Mouse (Mus musculus) bone marrow, adult 2 months (tissue): ENCODE measurements around the gene Susd4. TPM values are rescaled to one million over a fixed set of nuclear protein-coding genes. Genes with fewer than 3 reads are reported as not detected.
A peak's percentile ranks its signal among the peaks of the same experiment; 100 is the strongest.

Experiments used
- H3K27ac ChIP-seq: fragments of 200-500 bp; 2 replicates; pipeline ENCODE4 v1.5.1; 2012; ENCODE audit warnings: low read depth, mild to moderate bottlenecking, control low read depth, inconsistent platforms, low read length; ENCODE audit not compliant: control insufficient read depth, poor library complexity, insufficient read depth
- H3K4me1 ChIP-seq: fragments of 200-500 bp; 2 replicates; pipeline ENCODE4 v1.6.1; 2011; ENCODE audit warnings: low read length; ENCODE audit not compliant: control insufficient read depth, insufficient read depth
- H3K4me3 ChIP-seq: fragments of 200-500 bp; replicated peaks from 2 replicates; pipeline ENCODE3; 2011; ENCODE audit warnings: mild to moderate bottlenecking, low read depth, low read length, control low read depth; ENCODE audit not compliant: control insufficient read depth
- CTCF ChIP-seq: fragments of 200-500 bp; IDR thresholded peaks from 2 replicates; pipeline ENCODE4 v1.5.1; 2011; ENCODE audit warnings: low read length, control low read depth; ENCODE audit not compliant: control insufficient read depth, insufficient read depth
- POLR2A ChIP-seq: fragments of 200-500 bp; IDR thresholded peaks from 2 replicates; pipeline ENCODE4 v1.6.1; 2011; ENCODE audit warnings: low read depth, mild to moderate bottlenecking, control low read depth, low read length, borderline replicate concordance; ENCODE audit not compliant: control insufficient read depth
- WGBS: fragments of 180-500 bp; shearing (Covaris S2); methylation state at CpG from one replicate; pipeline ENCODE4 v1.1.7; 2018; 5-methylcytosine and 5-hydroxymethylcytosine counted together
- polyA plus RNA-seq: library from polyadenylated mRNA; stranded (reverse); fragments of >200 nt; gene quantifications from 2 replicates; pipeline ENCODE4 v1.2.4, GENCODE M21; 2011; ENCODE audit warnings: low replicate concordance; ENCODE audit not compliant: missing spikeins, insufficient read depth, insufficient read length

Gene Susd4
- polyA plus RNA-seq, 1 experiment = 1.00 TPM

DNA sequence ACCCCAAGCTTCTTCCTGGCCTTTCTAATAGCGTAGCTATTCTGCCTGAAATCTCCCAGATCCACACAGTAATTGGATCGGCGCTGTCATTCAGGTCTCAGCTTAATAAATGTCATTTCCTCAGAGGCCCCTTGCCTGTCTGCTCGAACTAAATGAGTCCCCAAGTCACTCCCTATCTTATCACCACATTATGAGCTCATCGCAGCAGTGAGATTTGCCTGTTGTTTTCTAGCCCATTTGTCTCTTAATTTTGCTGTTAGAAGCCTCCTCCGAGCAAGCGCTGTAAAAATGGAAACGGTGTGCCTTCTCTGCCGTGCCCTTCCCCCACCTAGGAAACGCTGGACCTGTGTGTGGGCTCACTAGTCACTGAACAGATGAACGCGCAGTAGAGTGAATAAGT is 85.9 kb downstream of the Susd4 start:
- Histone ChIP-seq H3K27ac (no peak overlapping the region), H3K4me1 (no peaks in the 10 kb centered on the region), H3K4me3 (no peak overlapping the region)
- WGBS = 79% methylated on average over 12 of the region's 12 CpGs
- TF ChIP-seq CTCF (no peak), POLR2A (no peak)

DNA sequence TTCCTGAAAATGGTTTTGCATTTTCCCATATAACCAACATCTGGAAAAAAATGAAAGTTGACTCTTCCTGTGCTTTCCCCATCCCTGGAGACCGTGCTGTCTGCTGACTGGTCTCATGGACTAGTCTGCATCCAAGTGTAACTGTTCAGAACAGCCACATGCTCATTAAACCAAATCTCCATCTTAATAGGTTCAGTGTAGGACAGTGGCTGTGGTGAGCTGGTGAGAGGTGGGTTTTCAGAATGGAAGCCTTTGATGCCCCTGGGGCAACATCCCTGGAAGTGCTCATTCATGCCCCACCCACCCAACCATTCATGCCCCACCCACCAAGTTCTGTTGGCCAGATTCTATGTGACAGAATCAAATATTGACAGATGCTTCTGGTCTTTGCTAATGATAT is 86.4 kb downstream of the Susd4 start:
- Histone ChIP-seq H3K4me3 (no peak overlapping the region), H3K27ac (no peak overlapping the region), H3K4me1 (no peaks in the 10 kb centered on the region)
- TF ChIP-seq CTCF (no peak), POLR2A (no peak)
- 82% methylated on average over 1 of the region's 1 CpGs for WGBS

DNA sequence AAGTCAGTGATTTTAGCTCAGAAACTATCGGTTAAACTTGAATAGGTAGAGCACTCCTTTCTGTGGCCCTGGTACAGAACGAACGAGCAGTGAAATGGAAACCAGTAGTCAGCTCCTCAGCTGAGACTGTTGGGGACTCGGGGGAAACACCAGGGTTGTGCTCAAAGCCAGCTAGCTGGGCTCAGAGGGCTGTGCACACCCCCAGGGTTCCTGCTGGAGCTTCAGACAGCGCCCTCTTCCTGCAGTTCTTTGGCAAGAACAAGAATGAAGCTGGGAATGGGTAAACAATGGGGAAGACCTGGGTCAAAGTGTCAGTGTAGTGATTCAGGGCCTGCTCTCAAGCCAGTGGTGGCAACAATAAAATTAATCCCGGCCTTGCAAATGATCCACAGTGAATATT is 88.5 kb downstream of the Susd4 start:
- TF ChIP-seq CTCF (no peak), POLR2A (no peak)
- no peaks in the 10 kb centered on the region for H3K4me1 ChIP-seq
- no peak overlapping the region for H3K27ac ChIP-seq
- WGBS = 51% methylated on average over 6 of the region's 6 CpGs
- H3K4me3 ChIP-seq = no peak overlapping the region

DNA sequence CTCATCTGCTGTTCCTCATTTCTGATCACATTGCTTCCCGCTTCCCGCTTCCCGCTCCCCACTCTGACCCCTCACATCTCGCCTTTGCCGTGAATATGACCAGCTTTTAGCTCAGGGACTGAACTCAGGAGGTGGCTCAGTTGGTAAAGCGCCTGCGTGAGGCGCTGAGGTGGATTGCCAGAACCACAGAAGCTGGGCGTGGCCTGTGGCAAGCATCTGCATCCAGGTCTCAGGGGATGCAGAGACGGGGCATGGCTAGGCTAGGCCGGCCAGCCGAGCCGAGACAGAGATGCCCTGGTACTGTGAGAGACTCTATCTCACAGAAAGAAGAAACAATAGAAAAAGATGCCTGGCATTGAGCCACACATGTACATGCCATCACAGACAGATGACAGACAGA is 93.0 kb downstream of the Susd4 start:
- WGBS = 83% methylated on average over 13 of the region's 13 CpGs
- TF ChIP-seq POLR2A = no peak
- TF ChIP-seq CTCF = no peak
- Histone ChIP-seq H3K4me1 (no peaks in the 10 kb centered on the region), H3K4me3 (no peak overlapping the region), H3K27ac (no peak overlapping the region)

DNA sequence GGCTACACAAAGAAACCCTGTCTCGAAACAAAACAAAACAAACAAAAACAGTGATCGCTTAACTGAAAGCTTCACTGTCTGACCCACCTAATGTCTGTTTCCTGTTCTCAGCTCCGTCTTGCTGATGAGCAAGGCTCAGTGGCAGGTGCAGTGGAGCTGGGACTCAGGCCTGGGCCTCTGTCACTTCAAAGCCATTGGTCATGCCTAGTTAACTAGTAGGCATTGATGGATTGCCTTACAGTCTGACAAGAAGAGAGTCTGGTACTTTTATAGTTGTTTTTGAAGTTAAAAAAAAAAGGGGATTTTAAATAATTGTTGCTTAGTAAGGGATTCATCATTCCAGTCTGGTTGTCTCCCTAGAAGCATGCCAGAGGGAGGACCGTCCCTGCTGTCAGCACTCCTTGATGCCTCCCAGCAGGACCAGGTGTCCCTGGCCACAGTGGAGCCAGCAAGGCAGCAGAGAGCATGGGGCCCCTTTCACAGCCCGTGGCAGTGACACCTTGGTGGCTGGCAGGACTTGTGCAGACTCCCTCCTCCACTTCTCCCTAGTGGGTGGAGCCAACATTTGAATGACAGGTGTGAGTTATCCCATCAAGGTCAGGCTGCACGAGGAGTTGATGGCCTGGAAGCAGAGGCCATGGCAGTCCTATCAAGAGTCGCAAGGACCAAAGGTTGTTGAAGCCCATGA is 98.2 kb downstream of the Susd4 start:
- Histone ChIP-seq H3K4me3 (no peak overlapping the region), H3K27ac (no peak overlapping the region), H3K4me1 (no peaks in the 10 kb centered on the region)
- 71% methylated on average over 7 of the region's 7 CpGs for WGBS
- TF ChIP-seq CTCF = no peak
- TF ChIP-seq POLR2A = no peak

DNA sequence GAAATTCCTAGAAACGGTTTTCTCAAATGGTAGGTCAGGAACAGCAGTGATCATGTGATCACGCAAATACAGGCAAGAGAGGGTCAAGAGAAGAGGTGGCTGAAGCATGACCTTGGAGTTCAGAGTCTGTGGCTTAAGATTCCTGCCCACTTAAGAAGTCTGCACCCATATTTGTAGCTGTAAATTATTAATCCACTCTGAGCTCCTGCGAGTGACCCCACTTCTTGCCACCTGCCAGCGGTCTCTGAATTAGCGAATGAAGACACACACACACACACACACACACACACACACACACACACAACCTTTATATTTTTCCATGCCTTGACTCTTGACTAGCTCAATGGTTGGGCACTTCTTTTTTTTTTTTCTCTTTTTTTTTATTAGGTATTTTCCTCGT is 99.7 kb downstream of the Susd4 start:
- Histone ChIP-seq H3K4me3 (no peak overlapping the region), H3K27ac (no peak overlapping the region), H3K4me1 (no peaks in the 10 kb centered on the region)
- TF ChIP-seq POLR2A (no peak), CTCF (no peak)
- 87% methylated on average over 6 of the region's 6 CpGs for WGBS

DNA sequence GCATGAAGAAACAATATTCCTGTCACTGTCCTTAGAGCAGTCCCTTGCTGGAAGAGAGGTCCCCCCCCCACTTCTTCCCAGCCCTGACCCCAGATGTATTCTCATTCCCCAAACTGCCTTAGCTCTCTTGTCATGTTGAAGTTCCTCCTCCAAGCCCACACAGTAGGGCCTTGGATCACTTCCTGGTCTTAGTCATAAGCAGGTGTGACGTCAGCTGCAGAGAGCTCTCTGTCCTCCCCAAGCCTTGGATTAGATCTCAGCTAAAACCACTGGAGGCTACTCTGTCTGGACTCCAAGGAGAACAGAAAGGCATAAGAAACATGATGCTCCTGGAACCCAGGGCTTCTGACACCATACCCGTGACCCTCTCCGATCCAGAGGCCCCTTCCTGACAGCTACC is 104.2 kb downstream of the Susd4 start:
- Histone ChIP-seq H3K27ac (no peak overlapping the region), H3K4me1 (no peaks in the 10 kb centered on the region), H3K4me3 (no peak overlapping the region)
- 69% methylated on average over 3 of the region's 3 CpGs for WGBS
- TF ChIP-seq CTCF (no peak), POLR2A (no peak)

DNA sequence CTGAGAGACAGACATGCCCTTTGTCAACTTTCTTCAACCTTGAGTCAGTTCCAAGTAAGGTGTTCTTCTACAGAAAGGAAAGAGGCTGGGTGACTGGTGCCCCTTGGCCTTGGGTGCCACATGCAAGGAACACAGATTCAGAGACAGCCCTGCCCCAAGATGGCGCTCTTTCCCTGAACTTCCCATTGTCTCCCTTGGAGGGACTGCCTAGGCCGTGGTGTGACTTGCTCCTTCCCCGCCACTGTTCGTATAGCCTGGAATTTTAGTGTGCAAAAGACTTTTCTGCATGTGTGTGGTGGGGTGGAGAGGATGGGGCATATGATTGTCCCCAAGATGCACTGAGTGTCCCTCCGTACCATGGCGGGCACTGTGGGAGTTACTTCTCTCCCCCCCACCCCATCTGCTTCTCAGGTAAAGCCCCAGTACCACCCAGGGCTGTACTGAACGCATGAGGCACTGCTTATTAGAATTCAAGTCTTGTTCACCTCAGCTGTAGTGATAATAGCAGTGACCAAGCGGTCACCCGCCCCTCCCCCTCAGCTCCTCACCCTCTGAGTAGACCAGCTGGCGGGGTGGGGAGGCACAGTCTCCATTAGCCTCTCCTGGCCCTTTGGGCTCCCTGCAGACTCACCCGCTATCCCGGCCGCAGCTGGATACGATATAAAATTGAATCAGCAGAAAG is 104.9 kb downstream of the Susd4 start:
- no peaks in the 10 kb centered on the region for H3K4me1 ChIP-seq
- H3K4me3 ChIP-seq = no peak overlapping the region
- no peak overlapping the region for H3K27ac ChIP-seq
- TF ChIP-seq CTCF = peak; percentile 60
- TF ChIP-seq POLR2A = no peak
- 74% methylated on average over 14 of the region's 14 CpGs for WGBS
